Mouse (Mus musculus): ENCODE measurements around the gene Qrsl1.

DNA sequence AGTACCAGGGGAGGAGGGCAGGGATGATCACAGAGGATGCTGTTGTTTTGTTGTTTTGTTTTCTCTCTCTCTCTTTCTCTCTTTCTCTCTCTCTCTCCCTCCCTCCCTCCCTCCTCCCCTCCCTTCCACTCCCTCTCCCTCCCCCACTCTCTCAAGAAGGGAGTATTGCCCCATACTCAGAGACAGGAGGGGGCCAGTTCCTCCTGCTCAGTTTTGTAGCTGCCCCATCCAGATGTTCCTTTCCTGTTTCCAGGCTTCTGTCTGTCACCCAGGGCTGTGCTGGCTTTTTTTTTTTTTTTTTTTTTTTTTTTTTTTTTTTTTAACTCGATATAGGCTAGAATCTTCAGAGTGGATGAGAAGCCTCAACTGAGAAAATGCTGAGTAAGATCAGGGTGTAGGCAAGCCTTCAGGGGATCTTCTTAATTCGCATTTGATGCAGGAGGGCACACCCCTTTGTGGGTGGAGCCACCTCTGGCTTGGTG, 55.4 kb downstream of the Qrsl1 start:
- no peak for TF ChIP-seq POLR2A (IDR thresholded peaks at IDR 0.05; ENCODE audit: low read depth, low read length)
- TF ChIP-seq CTCF (IDR thresholded peaks at IDR 0.05; ENCODE audit: extremely low read depth, insufficient read length, insufficient replicate concordance, low read depth, low read length) = no peak
